Comparison of ENCODE assay signal across 26 mouse cellular contexts in the genomic region with DNA sequence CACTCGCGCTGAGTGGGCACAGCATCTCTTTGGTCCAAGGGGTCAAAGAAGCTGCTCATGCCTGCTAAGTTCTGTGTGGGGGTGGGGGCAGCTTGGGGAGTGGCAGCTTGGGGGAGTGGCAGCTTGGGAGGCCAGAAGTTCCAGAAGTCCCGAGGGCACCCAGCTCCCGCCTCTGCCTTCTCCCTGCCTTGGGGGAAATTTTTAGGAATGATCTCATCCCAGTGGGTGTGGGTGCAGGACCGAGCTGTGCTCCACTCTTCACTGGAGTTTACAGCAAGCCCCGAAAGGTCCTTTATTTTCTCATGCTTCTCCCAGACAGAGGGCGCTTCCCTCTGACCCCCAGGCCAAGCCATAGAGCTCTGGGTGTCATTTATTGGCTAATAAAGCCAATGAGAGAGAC.
DNase-seq lines count a peak whose midpoint lies in the region; ATAC-seq and TF ChIP-seq lines count a peak whose summit lies in the region.
"Had no signal": no experiment of that assay in that cellular context is flagged by ENCODE, and none has a peak within 500 bp of the region (broad histone marks: within the 10 kb centered on the region; RNA-seq: fewer than 3 reads in every experiment).

No protein-coding gene starts in this region.

- DNase-seq in gastrocnemius, adult 2 months = no peak
- no peak for DNase-seq in gastrocnemius, adult 18-20 months (ENCODE audit: low spot score)
- no peak for DNase-seq in limb, embryonic 11.5 days (ENCODE audit: low spot score)
- no peak for DNase-seq in limb, embryonic 10.5 days (ENCODE audit: low spot score)
- peak; percentile 30 for DNase-seq in right cerebral cortex, adult 18-20 months
- no peak for DNase-seq in right cerebral cortex, postnatal 4 days
- no peak for DNase-seq in B cell, adult 2 months
- DNase-seq: cerebellum, adult 11 months; cerebellum, adult 18-20 months; cerebellum, adult 8-10 months; cerebellum, adult 9-11 months; cerebellum, postnatal 14 days; cerebellum, postnatal 36 days; embryo, embryonic 11 days had no signal

- no peaks in the 10 kb centered on the region for H3K79me2 ChIP-seq in myocyte (ENCODE audit: control insufficient read depth, insufficient read depth)

- H3K27ac ChIP-seq in gastrocnemius, adult 2 months = peak overlapping the region; percentile 59
- H3K27ac ChIP-seq in limb, embryonic 11.5 days (replicated peaks; ENCODE audit: low read depth, low read length) = no peak overlapping the region
- H3K27ac ChIP-seq in limb, embryonic 10.5 days = no peak overlapping the region
- H3K27ac ChIP-seq: embryonic facial prominence, embryonic 13.5 days; embryonic facial prominence, embryonic 15.5 days; forebrain, embryonic 10.5 days; forebrain, embryonic 12.5 days had no signal

- peaks cover 6% of the 10 kb centered on the region for H3K4me1 ChIP-seq in limb, embryonic 11.5 days (ENCODE audit: control insufficient read depth, insufficient read depth, low read length)
- H3K4me1 ChIP-seq in limb, embryonic 10.5 days = peaks cover 45% of the 10 kb centered on the region

- WGBS in limb, embryonic 11.5 days = 74% methylated on average over 7 of the region's 7 CpGs
- WGBS in limb, embryonic 10.5 days = 76% methylated on average over 7 of the region's 7 CpGs

- H3K4me2 ChIP-seq in limb, embryonic 11.5 days (ENCODE audit: low read depth, severe bottlenecking) = peak overlapping the region; percentile 2; the same call in 1 of the 2 replicates
- peak overlapping the region; percentile 70 for H3K4me2 ChIP-seq in myocyte (ENCODE audit: low read depth)
- H3K4me2 ChIP-seq: embryonic facial prominence, embryonic 13.5 days; embryonic facial prominence, embryonic 15.5 days; forebrain, embryonic 12.5 days had no signal

- no peaks in the 10 kb centered on the region for H3K36me3 ChIP-seq in limb, embryonic 11.5 days (ENCODE audit: control insufficient read depth, insufficient read depth, low read length)
- no peaks in the 10 kb centered on the region for H3K36me3 ChIP-seq in limb, embryonic 10.5 days
- H3K36me3 ChIP-seq in myocyte (ENCODE audit: control insufficient read depth, insufficient read depth) = no peaks in the 10 kb centered on the region
- H3K36me3 ChIP-seq: embryonic facial prominence, embryonic 13.5 days; embryonic facial prominence, embryonic 15.5 days; forebrain, embryonic 10.5 days; forebrain, embryonic 12.5 days; G1E had no signal

- H3K9ac ChIP-seq in limb, embryonic 11.5 days (ENCODE audit: low read length) = no peak overlapping the region
- H3K9ac ChIP-seq: embryonic facial prominence, embryonic 13.5 days; embryonic facial prominence, embryonic 15.5 days; forebrain, embryonic 12.5 days had no signal

- H3K4me3 ChIP-seq in gastrocnemius, adult 2 months = no peak overlapping the region
- H3K4me3 ChIP-seq in limb, embryonic 11.5 days (ENCODE audit: low read depth, low read length) = no peak overlapping the region
- H3K4me3 ChIP-seq in limb, embryonic 10.5 days = no peak overlapping the region
- no peak overlapping the region for H3K4me3 ChIP-seq in myocyte
- H3K4me3 ChIP-seq: embryonic facial prominence, embryonic 13.5 days; embryonic facial prominence, embryonic 15.5 days; erythroblast, embryonic 14.5 days; forebrain, embryonic 10.5 days; forebrain, embryonic 12.5 days had no signal

- intact Hi-C loops in gastrocnemius, adult 2 months (cut with DNase I) = loop anchor here (5.0 kb wide), 2 partner anchors 45 to 80 kb away; no protein-coding TSS in a partner anchor

- no peaks in the 10 kb centered on the region for H3K9me3 ChIP-seq in limb, embryonic 11.5 days (ENCODE audit: control insufficient read depth, low read length)
- no peaks in the 10 kb centered on the region for H3K9me3 ChIP-seq in limb, embryonic 10.5 days (replicated peaks)
- H3K9me3 ChIP-seq: embryonic facial prominence, embryonic 13.5 days; embryonic facial prominence, embryonic 15.5 days; forebrain, embryonic 10.5 days; forebrain, embryonic 12.5 days; G1E had no signal

- no peaks in the 10 kb centered on the region for H3K27me3 ChIP-seq in limb, embryonic 11.5 days (ENCODE audit: control insufficient read depth, insufficient read depth, low read length)
- 0 out of 2 replicates have a peak, but pooled peaks cover 4% of the 10 kb centered on the region for H3K27me3 ChIP-seq in limb, embryonic 10.5 days (ENCODE audit: low read depth, poor library complexity, severe bottlenecking)
- H3K27me3 ChIP-seq in myocyte (ENCODE audit: control insufficient read depth, insufficient read depth, insufficient read length) = no peaks in the 10 kb centered on the region
- H3K27me3 ChIP-seq: embryonic facial prominence, embryonic 13.5 days; embryonic facial prominence, embryonic 15.5 days; forebrain, embryonic 12.5 days; Patski had no signal

- TF ChIP-seq CTCF in gastrocnemius, adult 2 months (IDR thresholded peaks at IDR 0.05) = no peak

- H3ac ChIP-seq in myocyte (ENCODE audit: control insufficient read depth, insufficient read length) = no peak overlapping the region

- no peak for TF ChIP-seq POLR2A in myocyte (IDR thresholded peaks at IDR 0.05; ENCODE audit: insufficient read length, low read depth)

- no peak for ATAC-seq in limb, embryonic 11.5 days (ENCODE audit: insufficient number of reproducible peaks, low FRiP score, low TSS enrichment, low read depth)
- ATAC-seq: activated CD4-positive, CD25-positive, alpha-beta regulatory T cell, adult 4 months; CD4-positive, CD25-positive, alpha-beta regulatory T cell, adult 4 months; forebrain, embryonic 14.5 days; forebrain, embryonic 16.5 days; Patski had no signal

TF ChIP-seq in myocyte, 11 proteins besides CTCF, POLR2A, EP300 and RAD21:
- no peak for TF ChIP-seq MAX (IDR thresholded peaks at IDR 0.05; ENCODE audit: low read depth)
- no peak for TF ChIP-seq USF1 (IDR thresholded peaks at IDR 0.05; ENCODE audit: low read depth)
- no peak for TF ChIP-seq POLR2AphosphoS2 (IDR thresholded peaks at IDR 0.05; ENCODE audit: insufficient read length, low read depth)
- no peak for TF ChIP-seq MYOG (IDR thresholded peaks at IDR 0.05; ENCODE audit: control insufficient read depth in 1 of 3, insufficient read depth in 1 of 3, insufficient read length in 2 of 3, low read depth in 2 of 3)
- no peak for TF ChIP-seq TCF12 (IDR thresholded peaks at IDR 0.05; ENCODE audit: insufficient read depth, poor library complexity, severe bottlenecking)
- no peak for TF ChIP-seq TCF3 (IDR thresholded peaks at IDR 0.05; ENCODE audit: insufficient read length, low read depth)
